Mouse (Mus musculus) adrenal gland, postnatal 4 days (tissue): Measurements from ENCODE around the gene Fam83b. TPM values are rescaled to one million over a fixed set of nuclear protein-coding genes. Genes with fewer than 3 reads are reported as not detected.
A peak's percentile ranks its signal among the peaks of the same experiment; 100 is the strongest.

Experiments
- DNase-seq, 2 experiments: peaks; one replicate each; pipeline ENCODE4 v3.0.0; 2021 to 2022; ENCODE audit warnings: low spot score in 2 of 2, mixed read lengths in 2 of 2
- long read RNA-seq, 2 experiments: library from polyadenylated mRNA; stranded (forward); transcript quantifications; one replicate each; pipeline ENCODE4 v2.0.0; 2021
- total RNA-seq, 2 experiments: library from RNA; stranded (reverse); gene quantifications; 2 replicates each; pipeline ENCODE4 v1.2.3; 2021

Fam83b gene
- total RNA-seq, result 1 to 10 TPM in 1 of 2 experiments, under 1 TPM in 1; 0.90 to 1.4 TPM
- long read RNA-seq, experiment 1, result 0 reads
- long read RNA-seq, experiment 2, result 0 reads

GRCm38 (mm10) chr9:76566515-76567280 is at the start of gene Fam83b:
Gene Fam83b (minus strand): TSS chr9:76567116.
- DNase-seq, result peak in 1 of 2 experiments; percentile 5

DNA sequence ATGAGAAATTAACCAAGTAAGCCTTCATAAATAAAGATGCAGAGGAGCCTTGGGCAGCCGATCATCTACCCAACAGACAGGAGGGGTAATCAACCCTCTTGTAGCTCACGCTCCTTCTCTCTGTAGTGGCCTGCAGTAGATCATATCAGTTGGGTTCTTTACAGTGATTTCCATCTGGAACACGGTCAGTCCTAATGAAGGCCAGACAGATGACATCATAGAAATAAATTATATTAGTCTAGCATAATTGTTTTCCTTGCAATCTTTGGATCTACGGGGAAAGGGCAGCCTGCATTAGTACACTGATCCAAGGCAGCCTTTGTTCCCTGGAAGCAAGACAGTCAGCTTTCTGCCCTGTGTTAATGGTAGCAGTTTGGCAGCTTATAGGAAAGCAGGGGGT is 47.2 kb upstream of the Fam83b start:
- no peak for DNase-seq

- no peak for DNase-seq
Measured at GRCm38 (mm10) chr9:76603744-76604143, 36.8 kb upstream of the Fam83b start.

DNA sequence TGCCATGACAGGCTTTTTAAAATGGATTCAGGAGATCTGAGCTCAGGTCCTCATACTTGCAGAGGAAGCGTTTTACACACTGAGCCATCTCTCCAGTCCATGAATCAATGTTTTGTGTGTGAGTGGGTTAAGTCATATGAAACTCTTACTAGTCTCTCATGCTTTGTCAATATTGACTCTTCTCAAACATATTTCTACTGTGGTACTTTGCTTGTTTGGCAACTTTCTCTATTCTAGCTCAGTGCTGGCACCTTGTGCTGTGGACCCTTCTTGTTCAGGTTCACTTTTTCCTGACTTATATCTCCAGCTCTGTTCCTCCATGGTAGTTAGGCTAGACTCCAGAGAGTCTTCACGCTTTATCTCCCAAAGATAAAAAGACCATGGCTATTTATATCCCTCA is 36.0 kb upstream of the Fam83b start:
- no peak for DNase-seq

GRCm38 (mm10) chr9:76597395-76597794 is 30.5 kb upstream of the Fam83b start:
- DNase-seq, result no peak

- no peak for DNase-seq
Measured at GRCm38 (mm10) chr9:76593841-76594240, 26.9 kb upstream of the Fam83b start.

DNA sequence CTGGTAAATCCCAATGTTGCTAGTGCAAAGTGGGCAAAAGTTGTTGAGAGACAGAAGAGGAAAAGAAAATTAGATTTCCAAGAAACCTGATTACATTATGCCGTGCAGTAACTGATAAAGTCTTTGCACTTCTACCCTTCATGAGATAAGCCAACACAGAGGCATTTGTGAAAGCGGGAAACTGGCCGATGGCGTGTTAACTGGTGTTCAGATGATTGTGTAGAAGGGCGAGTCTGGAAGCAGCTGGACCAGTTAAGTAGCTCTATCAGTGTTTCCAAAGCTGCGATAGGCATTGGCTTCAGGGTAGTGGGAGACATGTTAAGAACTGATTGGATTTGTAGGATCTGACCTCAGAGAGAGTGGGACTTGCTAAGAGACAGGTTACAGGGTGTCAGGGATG is 17.0 kb upstream of the Fam83b start:
- DNase-seq, result no peak

DNA sequence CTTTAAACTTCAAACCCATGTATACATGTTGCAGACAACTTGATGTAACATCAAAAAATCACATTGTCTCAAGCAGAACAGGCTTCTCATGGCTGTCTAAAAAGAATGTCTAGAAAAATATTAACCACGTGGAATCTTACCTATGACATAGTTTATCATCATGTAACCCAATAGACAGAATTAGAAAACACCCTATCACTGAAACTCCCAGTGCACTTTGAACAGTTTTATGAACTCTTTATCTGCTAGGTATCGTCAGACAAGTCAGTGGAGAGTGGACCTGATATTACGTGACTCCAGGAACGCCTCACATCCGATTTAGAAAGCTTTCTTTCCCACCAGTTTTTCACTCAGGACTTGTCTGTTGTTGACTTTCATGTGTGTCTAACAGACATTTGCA is 15.1 kb upstream of the Fam83b start:
- DNase-seq, result no peak

- no peak for DNase-seq
Measured at GRCm38 (mm10) chr9:76567281-76567655, 352 bp upstream of the Fam83b start.

DNA sequence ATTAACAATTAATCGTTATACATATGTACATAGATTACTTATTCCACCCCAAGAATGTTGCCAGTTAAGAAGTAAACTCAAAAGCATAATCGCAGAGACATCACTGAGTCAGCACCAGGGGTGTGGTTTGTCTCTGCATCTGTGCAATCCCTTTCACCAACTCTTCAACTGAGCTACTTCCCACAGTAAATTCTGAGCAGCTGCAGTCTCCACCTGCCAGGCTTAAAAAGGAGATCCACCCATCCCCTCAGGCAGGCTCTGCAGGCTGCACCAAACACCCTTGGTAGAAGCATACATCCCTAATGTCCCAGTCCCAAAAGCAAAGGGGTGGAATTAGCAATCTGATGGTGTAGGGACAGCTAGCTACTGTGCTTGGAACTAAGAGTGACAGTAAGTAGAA is 1.3 kb downstream of the Fam83b start:
- no peak for DNase-seq

- DNase-seq, result no peak
Measured at GRCm38 (mm10) chr9:76564071-76564470, 2.8 kb downstream of the Fam83b start.

DNA sequence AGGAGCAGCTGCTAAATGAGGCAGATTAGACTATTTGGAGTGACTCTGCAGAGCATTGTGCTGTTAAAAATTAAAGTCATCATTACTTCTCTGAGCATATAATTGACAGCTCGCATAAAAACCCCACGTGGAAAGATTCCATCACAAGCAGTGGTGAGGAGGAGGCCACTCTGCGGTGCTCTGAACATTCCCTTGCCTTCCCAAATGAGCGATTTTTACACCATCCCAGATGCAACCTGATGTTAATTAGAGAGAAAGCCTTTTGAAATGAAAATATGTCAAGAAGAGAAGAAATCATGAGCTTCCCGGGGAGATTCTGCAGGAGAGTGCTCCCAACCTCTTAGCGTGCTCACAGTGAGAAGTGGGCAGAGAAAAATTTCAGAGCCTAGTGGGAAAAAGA is 4.1 kb downstream of the Fam83b start:
- no peak for DNase-seq

DNA sequence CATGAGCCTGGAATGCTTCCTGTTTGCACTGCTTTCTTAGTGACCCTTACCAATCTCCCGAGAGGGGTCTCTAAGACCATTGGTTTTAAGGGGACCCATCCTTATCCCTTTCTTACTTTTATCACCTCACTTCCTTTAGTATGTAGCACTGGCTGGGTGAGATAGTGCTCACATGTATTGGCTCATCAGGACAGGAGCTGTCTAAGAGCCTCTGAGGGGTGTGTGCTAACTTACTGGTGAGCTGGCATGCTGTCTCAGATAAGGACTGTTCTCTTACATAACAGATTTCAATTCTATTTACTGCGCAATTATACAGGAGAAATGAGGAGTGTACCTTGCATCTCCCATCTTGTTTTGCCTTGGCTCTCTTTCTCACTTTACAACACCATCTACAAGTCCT is 7.7 kb downstream of the Fam83b start:
- no peak for DNase-seq

DNA sequence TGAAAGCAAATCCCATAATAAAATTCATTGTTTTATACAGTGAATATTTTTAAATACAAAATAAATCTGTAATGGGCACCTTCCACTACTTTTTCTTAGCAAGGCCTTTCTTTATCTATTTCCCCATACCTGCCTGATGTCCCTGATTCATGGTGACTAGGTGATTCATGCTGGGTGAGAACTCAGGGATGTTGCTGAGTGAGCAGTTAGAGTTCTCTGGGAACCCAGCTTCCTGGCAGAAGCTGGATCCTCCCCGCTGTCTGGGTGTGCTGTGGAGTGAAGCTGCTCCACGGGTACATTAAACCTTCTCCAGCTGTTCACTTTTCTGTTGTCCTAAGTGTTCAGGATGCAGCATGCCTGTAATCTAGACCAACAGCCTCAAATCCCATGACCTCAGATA is 13.2 kb downstream of the Fam83b start:
- no peak for DNase-seq

DNA sequence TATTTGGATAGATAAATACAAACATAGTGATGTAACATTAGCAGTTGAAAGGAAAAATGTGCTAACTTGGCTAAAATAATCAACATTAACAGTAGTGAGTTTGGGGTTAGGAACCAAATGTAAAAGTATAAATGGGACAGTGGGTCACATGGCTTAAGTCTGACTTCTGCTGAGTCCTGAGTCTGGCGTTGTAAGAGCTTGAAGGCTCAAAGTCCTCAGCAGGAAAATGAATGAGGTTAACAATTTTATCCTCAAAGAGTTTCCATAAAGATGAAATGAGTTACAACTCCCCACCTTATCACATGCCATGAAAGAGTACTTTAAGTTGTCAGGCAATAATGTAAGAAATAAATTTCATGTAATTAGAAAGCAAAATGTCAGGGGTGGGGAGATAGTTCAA is 13.8 kb downstream of the Fam83b start:
- DNase-seq, result no peak

DNA sequence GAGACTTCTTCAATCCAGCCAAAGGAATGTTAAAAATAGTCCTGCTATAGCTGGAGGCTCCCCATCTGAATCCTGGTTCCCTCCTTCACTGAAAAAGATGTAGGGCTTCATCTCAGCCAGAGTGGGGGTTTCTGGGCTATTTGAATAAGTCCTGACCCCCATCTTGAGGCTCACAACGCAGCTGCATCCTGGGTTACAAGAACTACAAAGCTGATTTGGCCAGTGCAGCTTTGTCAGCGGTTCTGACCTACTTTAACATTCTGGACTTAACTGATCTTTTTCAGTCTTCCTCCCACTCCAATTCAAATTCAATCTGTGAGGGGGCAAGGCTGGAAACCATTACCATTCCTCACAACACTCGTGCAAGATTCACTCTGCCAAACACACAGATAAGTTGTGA is 20.2 kb downstream of the Fam83b start:
- DNase-seq, result no peak

DNA sequence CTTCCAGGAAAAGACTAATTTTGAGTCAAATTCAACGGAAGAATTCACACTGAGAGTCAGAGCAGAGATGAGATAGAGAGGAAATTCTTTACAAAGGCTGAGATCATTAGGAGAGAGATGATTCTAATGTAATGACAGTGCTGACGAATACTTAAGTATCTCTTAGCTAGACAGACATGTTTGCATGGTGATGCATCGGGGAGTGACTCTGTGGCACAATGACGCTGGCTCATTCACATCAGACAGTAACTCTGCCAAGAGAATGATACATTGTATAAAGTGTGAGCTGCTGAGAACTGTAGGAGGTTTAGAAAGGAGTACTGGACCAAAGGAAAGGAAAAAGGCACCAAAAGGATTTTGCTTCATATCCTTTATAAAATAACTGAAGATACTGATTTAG is 26.2 kb downstream of the Fam83b start:
- no peak for DNase-seq

GRCm38 (mm10) chr9:76539953-76540621 is 26.8 kb downstream of the Fam83b start:
- DNase-seq, result no peak

DNA sequence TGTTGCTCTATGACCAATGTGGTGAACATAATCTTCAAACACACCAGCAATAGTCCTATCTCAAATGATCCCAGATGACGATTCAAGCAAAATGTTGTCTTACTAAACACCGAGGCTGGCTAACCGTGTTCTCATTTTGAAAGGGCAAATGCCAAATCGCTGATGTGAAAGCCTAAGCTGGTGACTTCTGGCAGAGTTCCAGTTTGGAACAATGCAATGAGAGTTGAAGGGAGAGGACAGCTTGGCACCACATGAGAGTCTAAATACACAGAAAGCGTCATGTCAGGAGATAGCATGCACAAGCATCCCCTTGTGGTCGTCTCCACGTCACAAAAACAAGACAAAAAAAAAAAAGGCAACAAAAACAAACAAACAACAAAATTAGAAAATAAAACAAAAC is 27.6 kb downstream of the Fam83b start:
- no peak for DNase-seq

DNA sequence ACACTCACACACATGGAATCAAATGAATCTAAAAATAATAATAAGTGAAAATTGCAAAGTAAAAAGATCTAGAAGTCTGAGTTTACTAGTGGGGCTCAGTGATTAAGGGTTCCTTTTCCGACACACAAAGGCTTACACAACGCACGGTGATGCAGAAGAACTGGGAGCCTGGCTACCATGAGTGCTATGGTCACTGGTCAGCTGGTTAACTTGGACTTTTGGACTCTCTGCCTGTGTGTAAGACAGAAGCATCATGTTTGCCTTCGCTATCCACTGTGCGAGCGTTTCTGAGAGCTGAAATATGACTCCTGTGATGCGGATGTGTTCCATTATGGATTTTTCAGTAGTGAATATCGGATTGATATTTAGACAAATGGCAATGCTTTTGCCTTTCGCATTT is 30.9 kb downstream of the Fam83b start:
- DNase-seq, result no peak

DNA sequence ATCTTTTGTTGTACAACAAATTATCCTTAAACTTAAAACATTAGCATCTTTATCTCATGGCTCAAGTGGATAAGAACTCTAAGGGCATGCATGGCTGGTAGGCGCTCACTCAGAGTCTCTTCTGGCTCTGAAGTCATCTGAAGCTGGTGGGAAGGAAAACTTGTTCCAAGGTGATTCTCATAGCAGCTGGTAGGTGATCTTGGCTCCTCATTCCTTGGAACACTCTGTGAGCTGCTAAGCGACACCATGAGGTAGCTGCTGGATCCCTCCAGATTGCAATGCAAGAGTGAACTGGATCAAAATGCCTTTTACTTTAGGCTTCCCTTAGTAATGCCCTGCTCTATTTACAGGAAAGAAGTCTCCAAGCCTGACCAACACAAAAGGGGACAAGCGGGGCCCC is 34.5 kb downstream of the Fam83b start:
- no peak for DNase-seq

GRCm38 (mm10) chr9:76531368-76531767 is 35.5 kb downstream of the Fam83b start:
- DNase-seq, result no peak

DNA sequence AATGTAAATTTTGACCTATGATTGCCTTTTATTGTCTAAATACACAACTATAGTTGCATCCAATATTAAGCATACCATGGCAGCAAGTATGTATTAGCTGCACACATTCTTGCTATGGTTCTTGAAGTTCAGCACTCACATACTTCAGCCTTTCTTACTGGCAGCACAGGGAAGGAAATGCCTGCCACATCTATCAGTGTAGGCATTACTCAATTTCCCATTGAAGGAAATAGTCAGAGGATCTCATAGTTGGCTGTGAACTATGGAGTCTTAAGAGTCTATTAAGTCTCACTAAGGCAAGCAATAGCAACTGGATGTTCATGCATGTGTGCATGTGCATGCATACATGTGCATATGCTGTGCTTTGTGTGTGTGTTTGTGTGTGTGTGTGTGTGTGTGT is 41.3 kb downstream of the Fam83b start:
- DNase-seq, result no peak
